Mouse (Mus musculus) lung, embryonic 14.5 days (tissue): ENCODE data around the gene Cdc20b. TPM values are rescaled to one million over a fixed set of nuclear protein-coding genes. Genes with fewer than 3 reads are reported as not detected.
"Not testable (repeated sequence)": the region's sequence is repeated elsewhere in the genome, so short reads cannot be mapped to it uniquely, and the experiment has no call there.

Experiments used
- ATAC-seq: fragments of 200-750 bp; cut with Nextera tagmentation; 2 replicates; pipeline ENCODE4 v1.8.0; 2017; ENCODE audit warnings: mild to moderate bottlenecking, moderate TSS enrichment, moderate library complexity; ENCODE audit not compliant: insufficient read depth
- DNase-seq: peaks from one replicate; pipeline ENCODE4 v3.0.0-alpha.2; 2015
- H3K27ac ChIP-seq: fragments of 300-500 bp; sonication (generic); 2 replicates; pipeline ENCODE4 v1.5.1; 2014; ENCODE audit warnings: low read depth, mild to moderate bottlenecking, moderate library complexity
- H3K27me3 ChIP-seq: fragments of 300-500 bp; sonication (generic); 2 replicates; pipeline ENCODE4 v1.6.1; 2014; ENCODE audit warnings: low read length, control low read depth; ENCODE audit not compliant: insufficient read depth
- H3K36me3 ChIP-seq: fragments of 300-500 bp; sonication (generic); 2 replicates; pipeline ENCODE4 v1.6.1; 2014; ENCODE audit warnings: control low read depth; ENCODE audit not compliant: insufficient read depth
- H3K4me1 ChIP-seq: fragments of 300-500 bp; sonication (generic); 2 replicates; pipeline ENCODE4 v1.6.1; 2014; ENCODE audit warnings: antibody characterized with exemption, control low read depth; ENCODE audit not compliant: insufficient read depth
- H3K4me2 ChIP-seq: fragments of 300-500 bp; sonication (generic); 2 replicates; pipeline ENCODE4 v1.6.1; 2014; ENCODE audit warnings: mild to moderate bottlenecking
- H3K4me3 ChIP-seq: fragments of 300-500 bp; sonication (generic); 2 replicates; pipeline ENCODE4 v1.5.1; 2014; ENCODE audit warnings: low read depth, low read length
- H3K9ac ChIP-seq: fragments of 300-500 bp; sonication (generic); 2 replicates; pipeline ENCODE4 v1.6.1; 2014
- H3K9me3 ChIP-seq: fragments of 300-500 bp; sonication (generic); 2 replicates; pipeline ENCODE4 v1.6.1; 2016; ENCODE audit warnings: low read depth, low read length, control low read depth
- CTCF ChIP-seq: IDR thresholded peaks from 2 replicates; pipeline ENCODE4 v1.5.1; 2016; ENCODE audit warnings: antibody characterized with exemption, low read depth
- WGBS: fragments of 180-500 bp; shearing (Covaris S2); extraction: QIAGEN DNeasy Blood & Tissue Kit; methylation state at CpG from one replicate; pipeline ENCODE4 v1.1.7; 2014; 5-methylcytosine and 5-hydroxymethylcytosine counted together
- polyA plus RNA-seq: library from polyadenylated mRNA; unstranded; fragments of >200 nt; fragmentation: Nextera tagmentation; extraction: Ambion mirVana; gene quantifications from 2 replicates; pipeline ENCODE4 v1.2.1, GENCODE M21; 2014

Cdc20b gene
- polyA plus RNA-seq, 1 experiment from 2014 or later = not detected

DNA sequence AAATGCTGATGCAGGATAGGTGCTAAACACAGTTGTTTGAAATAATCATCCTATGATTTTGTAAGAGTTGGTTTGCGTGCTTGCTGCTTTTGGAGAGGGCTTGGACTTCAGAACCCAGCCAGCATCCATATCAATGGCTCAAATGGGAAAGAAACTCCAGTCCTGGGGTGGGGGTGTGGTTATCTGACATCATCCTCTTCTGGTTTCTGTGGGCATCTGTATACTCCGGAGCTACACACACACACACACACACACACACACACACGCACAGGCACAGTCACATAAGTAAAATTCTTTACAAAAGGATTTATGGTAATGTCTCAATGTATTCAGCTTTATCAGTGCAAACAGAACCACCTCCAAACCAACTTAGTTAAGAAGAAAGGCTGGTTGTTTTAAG lies 34.8 kb upstream of the Cdc20b start:
- H3K9ac ChIP-seq = no peak overlapping the region
- WGBS = 65% methylated on average over 3 of the region's 3 CpGs
- H3K4me2 ChIP-seq = 0 out of 2 replicates have a peak overlapping the region, but pooled peaks have one; percentile 18
- peaks cover 50% of the 10 kb centered on the region for H3K27me3 ChIP-seq
- H3K36me3 ChIP-seq = no peaks in the 10 kb centered on the region
- TF ChIP-seq CTCF = no peak
- no peak overlapping the region for H3K4me3 ChIP-seq
- H3K4me1 ChIP-seq = no peaks in the 10 kb centered on the region
- DNase-seq (no peak), ATAC-seq (no peak)
- 0 out of 2 replicates have a peak overlapping the region, but pooled peaks have one; percentile 60 for H3K27ac ChIP-seq
- no peaks in the 10 kb centered on the region for H3K9me3 ChIP-seq

DNA sequence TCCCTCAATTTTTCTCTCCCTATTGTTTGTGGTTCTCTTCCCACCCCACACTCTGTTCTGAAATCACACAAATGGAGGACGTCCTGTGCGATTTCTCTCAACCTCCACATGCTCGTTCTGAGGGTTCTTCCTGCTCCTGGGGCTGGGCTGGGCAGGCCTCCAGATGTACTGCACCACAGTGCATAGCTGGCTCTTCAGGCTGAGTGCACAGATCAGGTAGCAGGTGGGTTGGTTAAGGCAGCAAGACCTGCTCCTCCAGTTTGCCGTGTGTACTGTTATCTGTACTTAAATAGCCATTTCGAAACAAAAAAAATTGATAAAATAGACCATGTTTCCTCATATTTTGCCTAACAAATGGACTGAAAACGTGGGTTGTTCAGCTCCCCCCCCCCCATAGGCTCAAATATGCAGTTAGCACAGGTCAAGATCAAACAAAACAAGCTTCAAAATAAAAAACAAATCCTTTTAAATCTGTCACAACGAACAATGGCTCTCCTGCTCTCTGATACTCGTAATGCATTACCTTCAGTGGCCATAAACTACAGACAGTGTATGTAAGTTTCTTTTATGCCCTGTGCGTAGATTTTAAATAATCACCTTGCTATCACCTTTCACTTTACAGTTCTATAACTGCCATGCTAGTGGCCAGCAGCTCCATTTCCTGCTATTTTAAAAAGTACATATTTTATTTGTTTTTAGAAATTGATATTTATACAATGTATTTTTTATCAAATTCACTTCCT lies 34.2 kb upstream of the Cdc20b start:
- Histone ChIP-seq H3K36me3 (no peaks in the 10 kb centered on the region), H3K9me3 (no peaks in the 10 kb centered on the region), H3K27me3 (peaks cover 43% of the 10 kb centered on the region), H3K4me3 (no peak overlapping the region), H3K27ac (0 out of 2 replicates have a peak overlapping the region, but pooled peaks have one; percentile 60), H3K9ac (no peak overlapping the region), H3K4me1 (no peaks in the 10 kb centered on the region), H3K4me2 (peak overlapping the region; percentile 18; the same call in 1 of the 2 replicates)
- DNase-seq (peak; percentile 72), ATAC-seq (peak; percentile 90)
- TF ChIP-seq CTCF = no peak
- 48% methylated on average over 9 of the region's 9 CpGs for WGBS

DNA sequence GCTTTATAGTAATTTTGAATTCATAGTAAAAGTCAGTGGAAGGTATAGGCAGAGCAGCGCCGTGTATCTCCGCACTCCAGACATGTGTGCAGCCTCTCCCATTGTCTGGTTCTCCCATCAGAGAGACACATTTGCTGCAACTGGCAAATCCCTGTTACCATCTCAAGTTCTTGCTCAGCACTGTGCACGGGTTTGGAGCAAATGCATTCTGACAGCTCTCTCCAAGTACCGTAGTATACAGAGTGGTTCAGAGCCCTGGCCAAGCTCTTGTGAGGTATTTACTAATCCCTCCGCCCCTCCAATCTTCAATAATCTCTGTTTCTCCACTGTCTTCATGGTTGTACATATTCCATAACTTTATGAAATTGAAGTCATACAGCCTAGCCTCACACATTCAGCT lies 22.2 kb upstream of the Cdc20b start:
- DNase-seq = no peak
- TF ChIP-seq CTCF = no peak
- no peak for ATAC-seq
- Histone ChIP-seq H3K36me3 (no peaks in the 10 kb centered on the region), H3K9ac (no peak overlapping the region), H3K9me3 (no peaks in the 10 kb centered on the region), H3K4me3 (no peak overlapping the region), H3K4me2 (peak overlapping the region; percentile 55; the same call in 1 of the 2 replicates), H3K27ac (no peak overlapping the region), H3K27me3 (no peaks in the 10 kb centered on the region), H3K4me1 (no peaks in the 10 kb centered on the region)
- 69% methylated on average over 6 of the region's 6 CpGs for WGBS

DNA sequence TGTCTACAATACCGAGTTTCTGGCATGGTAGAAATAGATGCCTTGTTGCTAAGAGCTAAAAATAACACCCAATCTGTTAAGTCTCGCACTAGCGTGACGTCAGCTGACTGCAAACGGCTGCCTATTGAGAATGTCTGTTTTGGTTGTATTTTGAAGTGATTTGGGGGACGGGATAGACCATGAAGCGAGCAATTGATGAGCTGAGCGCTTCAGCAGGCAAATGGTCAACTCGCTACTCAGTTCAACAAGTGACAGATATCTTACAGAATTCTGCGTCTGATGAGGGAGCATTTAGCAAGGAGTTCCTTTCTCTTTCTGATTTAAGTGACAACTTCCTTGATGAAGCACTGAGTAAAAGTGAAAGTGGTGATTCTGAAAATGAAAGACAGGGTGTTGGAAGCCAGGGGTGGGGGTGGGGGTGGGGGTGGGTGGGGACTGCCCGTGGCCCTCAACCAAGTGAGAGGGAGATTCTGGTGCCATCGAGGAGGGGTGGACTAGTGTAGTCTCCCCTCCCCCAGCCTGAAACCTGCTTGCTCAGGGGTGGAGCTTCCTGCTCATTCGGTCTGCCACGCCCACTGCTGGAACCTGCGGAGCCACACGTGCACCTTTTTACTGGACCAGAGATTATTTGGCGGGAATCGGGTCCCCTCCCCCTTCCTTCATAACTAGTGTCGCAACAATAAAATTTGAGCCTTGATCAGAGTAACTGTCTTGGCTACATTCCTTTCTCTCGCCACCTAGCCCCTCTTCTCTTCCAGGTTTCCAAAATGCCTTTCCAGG lies 21.5 kb upstream of the Cdc20b start:
- Histone ChIP-seq H3K4me3 (peak overlapping the region; percentile 18; the same call in 1 of the 2 replicates), H3K4me2 (peak overlapping the region; percentile 55)
- H3K36me3 ChIP-seq, DNase-seq, H3K27ac ChIP-seq, H3K27me3 ChIP-seq, ATAC-seq, H3K4me1 ChIP-seq, H3K9ac ChIP-seq, H3K9me3 ChIP-seq: not testable (repeated sequence)
- WGBS = 34% methylated on average over 18 of the region's 20 CpGs

DNA sequence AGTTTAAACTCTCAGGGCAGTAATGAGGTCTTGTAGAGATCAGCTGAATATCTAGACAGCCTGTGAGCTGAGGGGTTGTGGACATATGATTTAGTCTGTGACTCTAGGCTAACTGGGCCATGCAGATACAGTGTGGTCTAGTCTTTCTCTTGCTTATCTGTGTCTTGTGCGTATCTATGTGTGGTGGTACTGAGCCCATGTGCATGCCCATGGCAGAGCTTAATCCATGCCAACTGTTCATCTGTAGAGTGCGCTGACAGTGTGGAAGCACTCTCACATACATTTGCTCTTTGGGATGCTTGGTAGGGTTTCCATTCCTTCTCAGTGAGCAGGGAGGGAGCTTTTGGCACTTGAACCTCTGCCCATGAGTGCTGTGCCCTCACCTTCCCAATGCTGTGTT lies 13.4 kb upstream of the Cdc20b start:
- H3K36me3 ChIP-seq = no peaks in the 10 kb centered on the region
- DNase-seq (no peak), ATAC-seq (no peak)
- WGBS = 81% methylated on average over 2 of the region's 2 CpGs
- TF ChIP-seq CTCF = no peak
- H3K4me3 ChIP-seq = no peak overlapping the region
- no peaks in the 10 kb centered on the region for H3K27me3 ChIP-seq
- no peak overlapping the region for H3K27ac ChIP-seq
- no peak overlapping the region for H3K4me2 ChIP-seq
- no peaks in the 10 kb centered on the region for H3K9me3 ChIP-seq
- no peak overlapping the region for H3K9ac ChIP-seq
- no peaks in the 10 kb centered on the region for H3K4me1 ChIP-seq

DNA sequence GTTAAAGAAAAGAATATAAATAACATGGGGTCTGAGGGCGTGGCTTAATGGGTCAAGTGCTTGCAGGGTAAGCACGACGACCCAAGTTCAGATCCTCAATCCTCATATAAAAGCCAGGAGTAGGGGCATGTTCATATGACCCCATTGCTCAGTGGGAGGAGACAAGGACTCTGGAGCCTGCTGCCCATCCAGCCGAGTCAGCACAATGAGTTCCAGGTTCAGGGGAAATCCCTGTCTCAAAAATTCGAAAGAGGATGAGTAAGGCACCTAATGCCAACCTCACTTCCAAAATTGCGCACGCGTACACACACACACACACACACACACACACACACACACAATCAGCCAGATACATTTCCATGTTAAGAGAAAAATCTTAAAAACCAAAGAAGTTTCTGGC lies 12.4 kb upstream of the Cdc20b start:
- no peak overlapping the region for H3K4me2 ChIP-seq
- H3K27me3 ChIP-seq = no peaks in the 10 kb centered on the region
- H3K4me1 ChIP-seq = no peaks in the 10 kb centered on the region
- no peaks in the 10 kb centered on the region for H3K9me3 ChIP-seq
- DNase-seq (no peak), ATAC-seq (no peak)
- no peak overlapping the region for H3K9ac ChIP-seq
- H3K36me3 ChIP-seq = no peaks in the 10 kb centered on the region
- 67% methylated on average over 8 of the region's 8 CpGs for WGBS
- no peak overlapping the region for H3K4me3 ChIP-seq
- no peak for TF ChIP-seq CTCF
- H3K27ac ChIP-seq = no peak overlapping the region
